Mouse (Mus musculus) urinary bladder, adult 18-20 months (tissue): ENCODE measurements around the gene Bcl3.
"Not testable (repeated sequence)": the region's sequence is repeated elsewhere in the genome, so short reads cannot be mapped to it uniquely, and the experiment has no call there.

Experiments used
- DNase-seq, 2 experiments: peaks; one replicate each; pipeline ENCODE4 v3.0.0; 2022; ENCODE audit warnings: low spot score in 2 of 2, mixed read lengths in 2 of 2

Bcl3 gene

GRCm38 (mm10) chr7:19806356-19806969, 16.1 kb downstream of the Bcl3 start:
- no peak for DNase-seq

GRCm38 (mm10) chr7:19802995-19803394, 19.6 kb downstream of the Bcl3 start:
- peak; percentile 55 to 79 for DNase-seq

GRCm38 (mm10) chr7:19800764-19801163, 21.8 kb downstream of the Bcl3 start:
- DNase-seq = no peak

- peak; percentile 86 to 91 for DNase-seq
These were observed 25.6 kb downstream of the Bcl3 start, which contains the start of gene Cblc for GRCm38 (mm10) chr7:19796697-19797588. TSS of gene Cblc (minus strand) at chr7:19796809.

- no peak for DNase-seq
These were observed 26.3 kb downstream of the Bcl3 start for GRCm38 (mm10) chr7:19796254-19796653.

- no peak for DNase-seq
These were observed 27.3 kb downstream of the Bcl3 start for GRCm38 (mm10) chr7:19795236-19795635.

- no peak for DNase-seq
These were observed 29.6 kb downstream of the Bcl3 start for GRCm38 (mm10) chr7:19792701-19793630.

- DNase-seq = not testable (repeated sequence)
These were observed 31.1 kb downstream of the Bcl3 start for GRCm38 (mm10) chr7:19791504-19791903.

- DNase-seq = peak; percentile 80 to 98
These were observed 32.6 kb downstream of the Bcl3 start for GRCm38 (mm10) chr7:19789904-19790347.

- no peak for DNase-seq
These were observed 36.6 kb downstream of the Bcl3 start for GRCm38 (mm10) chr7:19785874-19786458.

GRCm38 (mm10) chr7:19784764-19785535, 37.6 kb downstream of the Bcl3 start:
- DNase-seq = no peak

- no peak for DNase-seq
These were observed 38.9 kb downstream of the Bcl3 start for GRCm38 (mm10) chr7:19783630-19784029.

- DNase-seq = no peak
These were observed 39.9 kb downstream of the Bcl3 start for GRCm38 (mm10) chr7:19782645-19783044.

- DNase-seq = no peak
These were observed 40.8 kb downstream of the Bcl3 start for GRCm38 (mm10) chr7:19781741-19782140.

GRCm38 (mm10) chr7:19779903-19780302, 42.7 kb downstream of the Bcl3 start:
- no peak for DNase-seq

- no peak for DNase-seq
These were observed 43.9 kb downstream of the Bcl3 start for GRCm38 (mm10) chr7:19778645-19779044.

GRCm38 (mm10) chr7:19777049-19777723, 45.4 kb downstream of the Bcl3 start:
- no peak for DNase-seq

- DNase-seq = no peak
These were observed 50.9 kb downstream of the Bcl3 start for GRCm38 (mm10) chr7:19771682-19772081.

GRCm38 (mm10) chr7:19770984-19771391, 51.6 kb downstream of the Bcl3 start, which contains the start of gene Bcam:
TSS of gene Bcam (minus strand) at chr7:19771016.
- DNase-seq = no peak

GRCm38 (mm10) chr7:19770375-19770754, 52.2 kb downstream of the Bcl3 start:
- peak; percentile 80 to 88 for DNase-seq
